Mouse (Mus musculus): Measurements from ENCODE around the gene Mettl27.

DNA sequence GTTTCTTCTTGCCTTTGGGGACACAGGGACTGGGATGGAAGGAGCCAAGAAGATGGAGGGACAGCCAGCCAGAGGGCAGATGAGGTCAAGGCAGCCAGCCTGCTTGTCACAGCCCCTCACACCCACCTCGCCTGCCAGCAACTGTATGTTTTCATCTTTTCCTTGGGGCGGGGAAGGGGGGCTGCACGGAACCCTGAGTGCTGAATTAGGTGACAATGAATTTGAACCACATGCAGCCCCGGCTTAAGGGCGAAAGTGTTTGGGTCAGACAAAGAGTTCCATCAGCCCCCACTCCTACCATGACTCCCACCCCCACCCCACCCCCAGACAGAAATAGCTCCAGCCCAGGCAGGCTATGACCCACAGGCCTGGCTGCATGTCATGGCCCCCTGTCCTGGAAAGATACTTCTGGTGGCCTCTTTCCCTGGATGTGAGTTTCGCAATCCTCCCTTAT is 41.5 kb upstream of the Mettl27 start:
- TF ChIP-seq CTCF (IDR thresholded peaks at IDR 0.05; ENCODE audit: low read depth) (no peak), EP300 (IDR thresholded peaks at IDR 0.05; ENCODE audit: low read depth) (no peak)

Measured in heart, postnatal 0 days (tissue).